Mouse (Mus musculus) heart, adult 9 months (tissue): ENCODE data around the gene Rbks.
A peak's percentile ranks its signal among the peaks of the same experiment; 100 is the strongest.

Source experiments
- DNase-seq, 2 experiments: peaks; one replicate each; pipeline ENCODE4 v3.0.0; 2022; ENCODE audit warnings: low spot score in 2 of 2

The Rbks gene

GRCm38 (mm10) chr5:31696971-31697643 is at the start of gene Rbks:
Rbks (minus strand) TSS chr5:31697627.
- no peak for DNase-seq

- DNase-seq: no peak
These were observed 45.1 kb upstream of the Rbks start for GRCm38 (mm10) chr5:31742521-31743031.

- DNase-seq: no peak
These were observed 44.5 kb upstream of the Rbks start for GRCm38 (mm10) chr5:31741931-31742330.

- no peak for DNase-seq
These were observed 35.4 kb upstream of the Rbks start for GRCm38 (mm10) chr5:31732644-31733338.

GRCm38 (mm10) chr5:31727456-31727855 is 30.0 kb upstream of the Rbks start:
- peak; percentile 56 to 72 for DNase-seq

GRCm38 (mm10) chr5:31725885-31726284 is 28.5 kb upstream of the Rbks start:
- DNase-seq: no peak

- no peak for DNase-seq
These were observed 27.1 kb upstream of the Rbks start for GRCm38 (mm10) chr5:31724519-31724918.

GRCm38 (mm10) chr5:31715486-31716150 is 18.2 kb upstream of the Rbks start:
- no peak for DNase-seq

- no peak for DNase-seq
These were observed 16.4 kb upstream of the Rbks start for GRCm38 (mm10) chr5:31713841-31714264.

GRCm38 (mm10) chr5:31713280-31713711 is 15.9 kb upstream of the Rbks start:
- DNase-seq: no peak

GRCm38 (mm10) chr5:31709389-31709788 is 12.0 kb upstream of the Rbks start:
- DNase-seq: no peak

GRCm38 (mm10) chr5:31706826-31707225 is 9.4 kb upstream of the Rbks start:
- DNase-seq: no peak

GRCm38 (mm10) chr5:31704971-31705370 is 7.5 kb upstream of the Rbks start:
- DNase-seq: no peak

GRCm38 (mm10) chr5:31699397-31699796 is 2.0 kb upstream of the Rbks start:
- DNase-seq: no peak

GRCm38 (mm10) chr5:31698931-31699330 is 1.5 kb upstream of the Rbks start:
- DNase-seq: no peak

- DNase-seq: peak; percentile 90 to 91
These were observed 885 bp upstream of the Rbks start for GRCm38 (mm10) chr5:31698297-31698726.

- DNase-seq: peak; percentile 93 to 94
These were observed 343 bp upstream of the Rbks start, which contains the start of gene Babam2 for GRCm38 (mm10) chr5:31697644-31698296. Babam2 (plus strand) TSS chr5:31697684.

GRCm38 (mm10) chr5:31693191-31693590 is 4.2 kb downstream of the Rbks start:
- DNase-seq: no peak

- no peak for DNase-seq
These were observed 9.5 kb downstream of the Rbks start for GRCm38 (mm10) chr5:31687972-31688371.

- no peak for DNase-seq
These were observed 11.4 kb downstream of the Rbks start for GRCm38 (mm10) chr5:31686040-31686439.

GRCm38 (mm10) chr5:31682305-31682704 is 15.1 kb downstream of the Rbks start:
- DNase-seq: no peak

GRCm38 (mm10) chr5:31680183-31680582 is 17.2 kb downstream of the Rbks start:
- DNase-seq: no peak
